Mouse (Mus musculus): ENCODE measurements around the gene Ccdc47. TPM values are rescaled to one million over a fixed set of nuclear protein-coding genes. Genes with fewer than 3 reads are reported as not detected.
"Not testable (repeated sequence)": the region's sequence is repeated elsewhere in the genome, so short reads cannot be mapped to it uniquely, and the experiment has no call there.

The Ccdc47 gene
- polyA plus RNA-seq, 1 experiment from 2014 or later = 97.3 TPM

- 94% methylated on average over 19 of the region's 19 CpGs for WGBS
- no peak for ATAC-seq
- H3K4me3 ChIP-seq (ENCODE audit: low read length) = no peak overlapping the region
Observed at GRCm38 (mm10) chr11:106201337-106202122, 14.6 kb downstream of the Ccdc47 start.

GRCm38 (mm10) chr11:106200756-106201155 is 15.4 kb downstream of the Ccdc47 start:
- no peaks in the 10 kb centered on the region for H3K27me3 ChIP-seq (replicated peaks; ENCODE audit: control insufficient read depth, insufficient read depth, low read length)
- 71% methylated on average over 6 of the region's 6 CpGs for WGBS
- no peak overlapping the region for H3K4me3 ChIP-seq (ENCODE audit: low read length)
- no peaks in the 10 kb centered on the region for H3K9me3 ChIP-seq (ENCODE audit: control insufficient read depth, low read length)
- peaks cover 9% of the 10 kb centered on the region for H3K36me3 ChIP-seq (ENCODE audit: control insufficient read depth, insufficient read depth, low read length)
- H3K9ac ChIP-seq (ENCODE audit: low read depth, low read length) = no peak overlapping the region
- no peak for ATAC-seq
- H3K4me1 ChIP-seq (ENCODE audit: control insufficient read depth, insufficient read depth, low read length) = no peaks in the 10 kb centered on the region
- no peak overlapping the region for H3K27ac ChIP-seq (ENCODE audit: low read length)
- H3K4me2 ChIP-seq (ENCODE audit: low read depth, low read length) = no peak overlapping the region

More at GRCm38 (mm10) chr11:106201337-106202122, 14.6 kb downstream of the Ccdc47 start:
- Histone ChIP-seq H3K27me3 (replicated peaks; ENCODE audit: control insufficient read depth, insufficient read depth, low read length) (no peaks in the 10 kb centered on the region), H3K4me1 (ENCODE audit: control insufficient read depth, insufficient read depth, low read length) (no peaks in the 10 kb centered on the region), H3K4me2 (ENCODE audit: low read depth, low read length) (no peak overlapping the region), H3K9me3 (ENCODE audit: control insufficient read depth, low read length) (no peaks in the 10 kb centered on the region), H3K9ac (ENCODE audit: low read depth, low read length) (no peak overlapping the region), H3K36me3 (ENCODE audit: control insufficient read depth, insufficient read depth, low read length) (peaks cover 10% of the 10 kb centered on the region), H3K27ac (ENCODE audit: low read length) (no peak overlapping the region)

DNA sequence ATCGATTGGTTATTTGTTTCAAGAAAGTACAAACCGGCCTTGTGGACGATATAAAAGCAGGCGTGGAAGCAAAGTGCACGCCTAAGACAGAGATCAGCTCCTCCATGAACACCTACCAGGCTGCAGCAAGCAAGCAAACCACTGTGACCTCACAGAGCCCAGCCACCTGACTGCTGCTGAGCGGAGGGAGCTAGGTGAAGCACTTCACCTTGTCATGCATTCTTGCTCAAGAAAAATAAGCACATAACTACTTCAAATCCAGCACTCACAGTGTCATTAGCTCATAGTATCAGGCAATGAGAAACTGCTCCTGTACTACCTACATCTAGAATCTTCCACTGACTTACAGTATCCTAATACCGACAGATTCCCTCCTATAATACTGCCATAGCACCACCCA is 16.1 kb downstream of the Ccdc47 start:
- H3K27ac ChIP-seq (ENCODE audit: low read length); H3K4me1 ChIP-seq (ENCODE audit: control insufficient read depth, insufficient read depth, low read length); H3K9me3 ChIP-seq (ENCODE audit: control insufficient read depth, low read length); H3K36me3 ChIP-seq (ENCODE audit: control insufficient read depth, insufficient read depth, low read length); ATAC-seq; H3K27me3 ChIP-seq (replicated peaks; ENCODE audit: control insufficient read depth, insufficient read depth, low read length); H3K4me3 ChIP-seq (ENCODE audit: low read length); H3K4me2 ChIP-seq (ENCODE audit: low read depth, low read length); H3K9ac ChIP-seq (ENCODE audit: low read depth, low read length): not testable (repeated sequence)
- 92% methylated on average over 7 of the region's 7 CpGs for WGBS

DNA sequence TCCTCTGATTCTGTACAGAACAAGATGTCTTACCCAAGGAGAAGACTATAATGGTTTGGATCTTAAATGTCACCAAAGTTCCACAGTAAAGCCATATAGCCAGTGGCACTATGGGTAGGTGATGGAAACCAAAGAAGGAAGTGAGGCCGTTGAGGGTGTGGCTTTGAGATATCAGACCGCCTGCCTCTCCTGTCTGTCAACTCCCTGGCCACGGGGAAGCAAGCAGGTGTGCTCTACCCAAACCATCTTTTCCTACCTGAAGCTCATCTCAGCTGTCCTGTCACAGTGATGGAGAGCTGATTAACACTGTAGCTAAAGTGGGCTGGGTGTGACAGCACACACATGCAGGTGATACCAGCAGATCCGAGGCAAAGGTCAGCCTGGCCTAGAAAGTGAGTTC is 17.9 kb downstream of the Ccdc47 start:
- WGBS = 80% methylated on average over 4 of the region's 4 CpGs
- no peaks in the 10 kb centered on the region; the same call in 1 of the 2 replicates for H3K4me1 ChIP-seq (ENCODE audit: control insufficient read depth, insufficient read depth, low read length)
- no peak overlapping the region for H3K4me2 ChIP-seq (ENCODE audit: low read depth, low read length)
- no peaks in the 10 kb centered on the region for H3K27me3 ChIP-seq (replicated peaks; ENCODE audit: control insufficient read depth, insufficient read depth, low read length)
- no peak for ATAC-seq
- H3K27ac ChIP-seq (ENCODE audit: low read length) = no peak overlapping the region
- no peak overlapping the region for H3K9ac ChIP-seq (ENCODE audit: low read depth, low read length)
- H3K9me3 ChIP-seq (ENCODE audit: control insufficient read depth, low read length) = no peaks in the 10 kb centered on the region
- no peak overlapping the region for H3K4me3 ChIP-seq (ENCODE audit: low read length)
- peaks cover 7% of the 10 kb centered on the region for H3K36me3 ChIP-seq (ENCODE audit: control insufficient read depth, insufficient read depth, low read length)

DNA sequence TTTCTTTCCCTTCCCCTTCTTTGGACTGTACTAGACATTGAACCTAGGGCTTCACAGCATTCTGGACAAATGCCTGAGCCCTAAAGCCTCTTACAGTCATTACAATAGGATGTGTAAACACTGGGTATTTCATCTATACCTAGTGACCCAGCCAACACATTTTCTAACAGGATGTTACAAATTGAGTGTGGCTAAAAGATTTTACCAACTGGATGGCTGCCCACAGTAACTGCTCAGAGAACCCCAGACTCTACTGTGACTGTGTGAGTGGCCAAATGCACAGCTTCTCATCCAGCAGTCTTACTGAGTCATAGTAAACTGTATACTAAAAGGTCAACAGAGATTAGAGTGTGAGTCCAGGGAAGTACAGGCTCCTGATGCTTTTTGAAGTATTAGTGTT is 20.8 kb downstream of the Ccdc47 start:
- no peak overlapping the region for H3K4me3 ChIP-seq (ENCODE audit: low read length)
- H3K36me3 ChIP-seq (ENCODE audit: control insufficient read depth, insufficient read depth, low read length) = 0 out of 2 replicates have a peak, but pooled peaks cover 3% of the 10 kb centered on the region
- no peaks in the 10 kb centered on the region for H3K27me3 ChIP-seq (replicated peaks; ENCODE audit: control insufficient read depth, insufficient read depth, low read length)
- H3K4me1 ChIP-seq (ENCODE audit: control insufficient read depth, insufficient read depth, low read length) = peaks cover 8% of the 10 kb centered on the region
- H3K9ac ChIP-seq (ENCODE audit: low read depth, low read length) = no peak overlapping the region
- H3K4me2 ChIP-seq (ENCODE audit: low read depth, low read length) = no peak overlapping the region
- ATAC-seq = no peak
- no peak overlapping the region for H3K27ac ChIP-seq (ENCODE audit: low read length)
- H3K9me3 ChIP-seq (ENCODE audit: control insufficient read depth, low read length) = no peaks in the 10 kb centered on the region

DNA sequence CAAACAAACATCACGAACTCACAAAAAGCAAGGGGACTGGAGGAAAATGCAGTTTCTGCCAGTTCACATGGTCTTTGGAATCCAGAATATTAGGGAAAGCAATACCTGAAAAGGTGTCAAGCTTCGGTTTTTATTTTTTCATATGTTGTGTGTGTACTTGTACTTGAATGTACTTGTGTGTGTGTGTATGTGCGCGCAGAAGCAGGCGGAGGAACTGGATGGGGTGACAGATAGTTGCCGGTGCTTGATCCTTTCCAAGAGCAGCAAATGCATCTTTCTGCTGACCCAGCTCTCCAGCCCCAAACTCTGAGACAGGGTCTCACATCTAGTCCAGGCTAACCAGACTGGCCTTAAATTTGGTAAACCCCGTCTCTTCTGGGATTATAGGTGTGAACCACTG is 21.3 kb downstream of the Ccdc47 start:
- 0 out of 2 replicates have a peak, but pooled peaks cover 3% of the 10 kb centered on the region for H3K36me3 ChIP-seq (ENCODE audit: control insufficient read depth, insufficient read depth, low read length)
- H3K27me3 ChIP-seq (replicated peaks; ENCODE audit: control insufficient read depth, insufficient read depth, low read length) = no peaks in the 10 kb centered on the region
- H3K4me1 ChIP-seq (ENCODE audit: control insufficient read depth, insufficient read depth, low read length) = peaks cover 8% of the 10 kb centered on the region
- no peak for ATAC-seq
- WGBS = 91% methylated on average over 7 of the region's 7 CpGs
- H3K4me2 ChIP-seq (ENCODE audit: low read depth, low read length) = no peak overlapping the region
- no peak overlapping the region for H3K27ac ChIP-seq (ENCODE audit: low read length)
- no peak overlapping the region for H3K4me3 ChIP-seq (ENCODE audit: low read length)
- H3K9me3 ChIP-seq (ENCODE audit: control insufficient read depth, low read length) = no peaks in the 10 kb centered on the region
- H3K9ac ChIP-seq (ENCODE audit: low read depth, low read length) = no peak overlapping the region

- H3K4me2 ChIP-seq (ENCODE audit: low read depth, low read length) = peak overlapping the region; percentile 59
- 31% methylated on average over 3 of the region's 3 CpGs for WGBS
- H3K9ac ChIP-seq (ENCODE audit: low read depth, low read length) = peak overlapping the region; percentile 70
- no peaks in the 10 kb centered on the region for H3K9me3 ChIP-seq (ENCODE audit: control insufficient read depth, low read length)
- no peaks in the 10 kb centered on the region for H3K27me3 ChIP-seq (replicated peaks; ENCODE audit: control insufficient read depth, insufficient read depth, low read length)
- peaks cover 8% of the 10 kb centered on the region for H3K4me1 ChIP-seq (ENCODE audit: control insufficient read depth, insufficient read depth, low read length)
- peak overlapping the region; percentile 60 for H3K4me3 ChIP-seq (ENCODE audit: low read length)
- H3K36me3 ChIP-seq (ENCODE audit: control insufficient read depth, insufficient read depth, low read length) = 0 out of 2 replicates have a peak, but pooled peaks cover 3% of the 10 kb centered on the region
- no peak for ATAC-seq
- peak overlapping the region; percentile 78 for H3K27ac ChIP-seq (ENCODE audit: low read length)
Observed at GRCm38 (mm10) chr11:106194155-106194541, 22.0 kb downstream of the Ccdc47 start.

DNA sequence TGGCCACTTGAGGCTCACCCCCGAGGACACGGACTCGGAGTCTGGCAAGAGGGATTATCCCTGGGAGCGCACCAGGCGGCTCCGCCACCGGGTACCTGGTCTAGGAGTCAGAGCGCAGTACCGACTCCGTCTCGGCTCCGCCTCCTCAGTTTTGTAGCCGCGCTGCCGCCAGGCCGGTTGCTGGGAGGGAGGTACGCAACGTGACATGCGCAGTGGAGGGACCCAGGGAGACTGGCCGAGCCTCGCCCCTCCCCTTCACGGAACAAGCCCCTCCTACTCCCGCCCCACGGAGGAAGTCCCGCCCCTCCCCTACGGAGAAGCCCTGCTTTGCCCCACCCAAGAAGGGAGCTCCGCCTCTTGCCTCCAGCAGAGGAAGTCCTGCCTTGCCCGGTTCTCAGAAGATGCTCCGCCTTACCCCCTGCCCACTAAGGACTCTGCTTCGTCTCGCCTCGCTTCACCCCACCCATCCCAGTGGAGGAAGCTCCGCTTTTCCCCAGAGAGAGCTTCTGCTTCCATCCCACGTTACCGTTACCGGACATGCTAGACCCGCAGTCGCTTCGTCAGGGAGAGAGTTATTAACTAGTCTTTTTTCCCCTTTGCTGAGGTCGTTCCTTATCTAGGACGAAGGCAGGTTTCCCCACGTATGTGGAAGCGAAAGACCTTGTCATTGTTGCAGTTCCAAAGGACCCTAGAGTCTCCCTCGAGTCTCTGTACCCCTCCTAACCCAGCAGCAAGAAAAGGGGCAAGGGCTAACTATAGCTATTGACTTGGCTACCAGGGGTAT is 22.6 kb downstream of the Ccdc47 start:
- peak overlapping the region; percentile 86 for H3K4me3 ChIP-seq (ENCODE audit: low read length)
- under 1% methylated on average over 40 of the region's 44 CpGs for WGBS
- peak overlapping the region; percentile 85 for H3K27ac ChIP-seq (ENCODE audit: low read length)
- peak; percentile 98 for ATAC-seq
- H3K4me1 ChIP-seq (ENCODE audit: control insufficient read depth, insufficient read depth, low read length) = peaks cover 8% of the 10 kb centered on the region
- H3K9me3 ChIP-seq (ENCODE audit: control insufficient read depth, low read length) = no peaks in the 10 kb centered on the region
- H3K36me3 ChIP-seq (ENCODE audit: control insufficient read depth, insufficient read depth, low read length) = 0 out of 2 replicates have a peak, but pooled peaks cover 3% of the 10 kb centered on the region
- peak overlapping the region; percentile 72 for H3K4me2 ChIP-seq (ENCODE audit: low read depth, low read length)
- H3K9ac ChIP-seq (ENCODE audit: low read depth, low read length) = peak overlapping the region; percentile 79
- no peaks in the 10 kb centered on the region for H3K27me3 ChIP-seq (replicated peaks; ENCODE audit: control insufficient read depth, insufficient read depth, low read length)

DNA sequence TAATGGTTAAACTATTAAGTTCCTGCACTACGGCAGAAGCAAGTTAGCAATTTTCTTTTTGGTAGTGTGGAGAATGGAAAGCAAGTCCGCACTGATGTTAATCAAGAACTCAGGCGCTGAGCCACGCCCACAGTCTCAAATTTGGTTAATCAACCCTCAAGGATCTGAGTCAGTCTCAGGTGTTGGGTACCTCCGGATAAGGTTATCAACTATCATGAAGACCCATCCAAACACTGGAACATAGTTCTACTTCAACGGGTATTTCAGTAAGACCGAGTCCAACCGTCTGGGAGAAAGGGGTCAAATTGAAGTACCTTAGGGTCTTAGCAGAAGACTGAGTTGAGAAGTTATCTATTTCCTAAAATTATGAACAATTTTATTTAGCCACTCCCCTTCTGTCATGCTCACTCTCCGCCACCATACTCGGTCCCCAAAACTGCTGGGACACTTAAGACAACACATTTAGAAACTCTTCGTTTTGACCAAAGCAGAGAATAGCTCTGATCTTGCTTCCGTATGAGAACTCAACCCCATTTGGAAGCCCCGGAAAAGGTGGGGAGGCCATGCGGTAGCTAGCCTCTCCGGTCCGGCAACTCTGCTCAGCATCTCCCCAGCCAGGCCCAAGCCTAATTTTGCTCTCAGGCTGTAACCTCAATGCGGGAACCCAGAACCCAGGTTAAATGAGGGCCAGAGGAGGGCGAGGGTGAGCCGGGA is 23.3 kb downstream of the Ccdc47 start:
- Histone ChIP-seq H3K27me3 (replicated peaks; ENCODE audit: control insufficient read depth, insufficient read depth, low read length) (no peaks in the 10 kb centered on the region), H3K27ac (ENCODE audit: low read length) (peak overlapping the region; percentile 85), H3K9ac (ENCODE audit: low read depth, low read length) (peak overlapping the region; percentile 79), H3K9me3 (ENCODE audit: control insufficient read depth, low read length) (no peaks in the 10 kb centered on the region), H3K36me3 (ENCODE audit: control insufficient read depth, insufficient read depth, low read length) (0 out of 2 replicates have a peak, but pooled peaks cover 3% of the 10 kb centered on the region), H3K4me1 (ENCODE audit: control insufficient read depth, insufficient read depth, low read length) (peaks cover 8% of the 10 kb centered on the region), H3K4me3 (ENCODE audit: low read length) (peak overlapping the region; percentile 86), H3K4me2 (ENCODE audit: low read depth, low read length) (peak overlapping the region; percentile 72)
- ATAC-seq = no peak; the same call in 1 of the 2 replicates
- 9% methylated on average over 19 of the region's 19 CpGs for WGBS
